Mouse (Mus musculus) midbrain, embryonic 16.5 days (tissue): ENCODE data around the gene Mgat2. TPM values are rescaled to one million over a fixed set of nuclear protein-coding genes. Genes with fewer than 3 reads are reported as not detected.

ENCODE experiments used
- ATAC-seq: fragments of 200-750 bp; cut with Nextera tagmentation; 2 replicates; pipeline ENCODE4 v1.8.0; 2017; ENCODE audit warnings: moderate TSS enrichment
- H3K27ac ChIP-seq: fragments of 300-500 bp; sonication (generic); 2 replicates; pipeline ENCODE4 v1.5.1; 2014; ENCODE audit warnings: mild to moderate bottlenecking, low read length, mixed read lengths
- H3K27me3 ChIP-seq: fragments of 300-500 bp; sonication (generic); 2 replicates; pipeline ENCODE4 v1.6.1; 2014; ENCODE audit warnings: low read depth, low read length, mixed read lengths; ENCODE audit not compliant: control insufficient read depth, insufficient read depth
- H3K36me3 ChIP-seq: fragments of 300-500 bp; sonication (generic); 2 replicates; pipeline ENCODE4 v1.6.1; 2014; ENCODE audit warnings: mild to moderate bottlenecking, low read length, moderate library complexity, mixed read lengths; ENCODE audit not compliant: control insufficient read depth, insufficient read depth
- H3K4me1 ChIP-seq: fragments of 300-500 bp; sonication (generic); 2 replicates; pipeline ENCODE4 v1.6.1; 2014; ENCODE audit warnings: mild to moderate bottlenecking, low read length, mixed read lengths; ENCODE audit not compliant: control insufficient read depth, insufficient read depth
- H3K4me2 ChIP-seq: fragments of 300-500 bp; sonication (generic); 2 replicates; pipeline ENCODE4 v1.6.1; 2014; ENCODE audit warnings: mild to moderate bottlenecking, low read length, mixed read lengths
- H3K4me3 ChIP-seq: fragments of 300-500 bp; sonication (generic); 2 replicates; pipeline ENCODE4 v1.5.1; 2014; ENCODE audit warnings: low read depth, mild to moderate bottlenecking, low read length, moderate library complexity, mixed read lengths
- H3K9ac ChIP-seq: fragments of 300-500 bp; sonication (generic); 2 replicates; pipeline ENCODE4 v1.6.1; 2014; ENCODE audit warnings: low read depth, low read length, mixed read lengths
- H3K9me3 ChIP-seq: fragments of 300-500 bp; sonication (generic); replicated peaks from 2 replicates; pipeline ENCODE4 v1.6.1; 2014; ENCODE audit warnings: mild to moderate bottlenecking, low read length, mixed read lengths; ENCODE audit not compliant: control insufficient read depth, poor library complexity, severe bottlenecking
- WGBS: fragments of 180-500 bp; shearing (Covaris S2); extraction: QIAGEN DNeasy Blood & Tissue Kit; methylation state at CpG from one replicate; pipeline ENCODE4 v1.1.7; 2014; 5-methylcytosine and 5-hydroxymethylcytosine counted together
- polyA plus RNA-seq: library from polyadenylated mRNA; unstranded; fragments of >200 nt; fragmentation: Nextera tagmentation; extraction: Ambion mirVana; gene quantifications from 2 replicates; pipeline ENCODE4 v1.2.1, GENCODE M21; 2015

The Mgat2 gene
- polyA plus RNA-seq: 30.6 and 34.7 TPM in 2 replicates

- Histone ChIP-seq H3K4me3 (peak within 1 kb of the TSS; percentile 88), H3K27ac (peak within 1 kb of the TSS; percentile 94), H3K27me3 (no peaks in the 10 kb centered on the region), H3K36me3 (no peaks in the 10 kb centered on the region), H3K4me2 (peak within 1 kb of the TSS; percentile 94), H3K9ac (peak within 1 kb of the TSS; percentile 87), H3K9me3 (no peaks in the 10 kb centered on the region), H3K4me1 (peaks cover 30% of the 10 kb centered on the region)
- WGBS: under 1% methylated on average over 73 of the region's 84 CpGs
- ATAC-seq: peak; percentile 99
Observed at GRCm38 (mm10) chr12:69183583-69184308, at the start of gene Mgat2, which contains the start of gene Rpl36al. Mgat2 (plus strand) TSS chr12:69184157. Rpl36al (minus strand) TSS chr12:69184083.

GRCm38 (mm10) chr12:69139201-69139600 is 44.8 kb upstream of the Mgat2 start:
- Histone ChIP-seq H3K36me3 (no peaks in the 10 kb centered on the region), H3K4me1 (no peaks in the 10 kb centered on the region), H3K4me2 (no peak overlapping the region), H3K27ac (no peak overlapping the region), H3K27me3 (no peaks in the 10 kb centered on the region), H3K9me3 (no peaks in the 10 kb centered on the region), H3K4me3 (no peak overlapping the region), H3K9ac (no peak overlapping the region)
- ATAC-seq: no peak
- WGBS: 92% methylated on average over 3 of the region's 3 CpGs

- Histone ChIP-seq H3K4me2 (no peak overlapping the region), H3K4me3 (no peak overlapping the region), H3K36me3 (no peaks in the 10 kb centered on the region), H3K9me3 (no peaks in the 10 kb centered on the region), H3K27ac (no peak overlapping the region), H3K27me3 (no peaks in the 10 kb centered on the region), H3K4me1 (no peaks in the 10 kb centered on the region), H3K9ac (no peak overlapping the region)
- no peak for ATAC-seq
- 92% methylated on average over 7 of the region's 7 CpGs for WGBS
Observed at GRCm38 (mm10) chr12:69139841-69140240, 44.1 kb upstream of the Mgat2 start.

GRCm38 (mm10) chr12:69143460-69143859 is 40.5 kb upstream of the Mgat2 start:
- H3K36me3 ChIP-seq: no peaks in the 10 kb centered on the region
- whole genome bisulfite sequencing: 68% methylated on average over 6 of the region's 6 CpGs
- H3K4me3 ChIP-seq: no peak overlapping the region
- no peaks in the 10 kb centered on the region for H3K9me3 ChIP-seq
- no peaks in the 10 kb centered on the region for H3K27me3 ChIP-seq
- ATAC-seq: 0 out of 2 replicates have a peak, but pooled peaks have one; percentile 21
- no peak overlapping the region for H3K4me2 ChIP-seq
- H3K4me1 ChIP-seq: no peaks in the 10 kb centered on the region
- no peak overlapping the region for H3K27ac ChIP-seq
- H3K9ac ChIP-seq: no peak overlapping the region

GRCm38 (mm10) chr12:69147166-69147735 is 36.7 kb upstream of the Mgat2 start:
- Histone ChIP-seq H3K4me3 (no peak overlapping the region), H3K9me3 (no peaks in the 10 kb centered on the region), H3K4me1 (no peaks in the 10 kb centered on the region), H3K36me3 (no peaks in the 10 kb centered on the region), H3K9ac (no peak overlapping the region), H3K27me3 (no peaks in the 10 kb centered on the region), H3K4me2 (no peak overlapping the region), H3K27ac (no peak overlapping the region)
- 93% methylated on average over 5 of the region's 5 CpGs for WGBS
- no peak for ATAC-seq

- no peaks in the 10 kb centered on the region for H3K9me3 ChIP-seq
- no peak for ATAC-seq
- 0 out of 2 replicates have a peak overlapping the region, but pooled peaks have one; percentile 7 for H3K4me2 ChIP-seq
- H3K27ac ChIP-seq: no peak overlapping the region
- no peaks in the 10 kb centered on the region for H3K36me3 ChIP-seq
- H3K27me3 ChIP-seq: no peaks in the 10 kb centered on the region
- no peak overlapping the region for H3K4me3 ChIP-seq
- H3K4me1 ChIP-seq: no peaks in the 10 kb centered on the region
- no peak overlapping the region for H3K9ac ChIP-seq
- 85% methylated on average over 13 of the region's 13 CpGs for whole genome bisulfite sequencing
Observed at GRCm38 (mm10) chr12:69150049-69150448, 33.9 kb upstream of the Mgat2 start.

GRCm38 (mm10) chr12:69155923-69156322 is 28.0 kb upstream of the Mgat2 start:
- no peak for ATAC-seq
- H3K27me3 ChIP-seq: no peaks in the 10 kb centered on the region
- peaks cover 6% of the 10 kb centered on the region; the same call in 1 of the 2 replicates for H3K36me3 ChIP-seq
- H3K27ac ChIP-seq: no peak overlapping the region
- no peak overlapping the region for H3K4me2 ChIP-seq
- H3K9me3 ChIP-seq: no peaks in the 10 kb centered on the region
- no peak overlapping the region for H3K4me3 ChIP-seq
- peaks cover 12% of the 10 kb centered on the region for H3K4me1 ChIP-seq
- 78% methylated on average over 2 of the region's 2 CpGs for WGBS
- no peak overlapping the region for H3K9ac ChIP-seq

GRCm38 (mm10) chr12:69156436-69156835 is 27.5 kb upstream of the Mgat2 start:
- Histone ChIP-seq H3K36me3 (peaks cover 6% of the 10 kb centered on the region; the same call in 1 of the 2 replicates), H3K27ac (no peak overlapping the region), H3K27me3 (no peaks in the 10 kb centered on the region), H3K9me3 (no peaks in the 10 kb centered on the region), H3K9ac (no peak overlapping the region), H3K4me2 (no peak overlapping the region), H3K4me1 (peaks cover 12% of the 10 kb centered on the region), H3K4me3 (no peak overlapping the region)
- WGBS: 88% methylated on average over 4 of the region's 4 CpGs
- ATAC-seq: no peak

GRCm38 (mm10) chr12:69157107-69157506 is 26.9 kb upstream of the Mgat2 start:
- no peak overlapping the region for H3K4me2 ChIP-seq
- H3K36me3 ChIP-seq: peaks cover 6% of the 10 kb centered on the region; the same call in 1 of the 2 replicates
- H3K4me1 ChIP-seq: peaks cover 12% of the 10 kb centered on the region
- H3K27ac ChIP-seq: no peak overlapping the region
- ATAC-seq: no peak
- no peaks in the 10 kb centered on the region for H3K27me3 ChIP-seq
- no peaks in the 10 kb centered on the region for H3K9me3 ChIP-seq
- WGBS: 100% methylated on average over 2 of the region's 2 CpGs
- no peak overlapping the region for H3K4me3 ChIP-seq
- no peak overlapping the region for H3K9ac ChIP-seq
